Mouse (Mus musculus) thymus, adult 2 months (tissue): ENCODE data around the gene Arhgap21.

Experiments
- CTCF ChIP-seq: fragments of 200-500 bp; IDR thresholded peaks from 2 replicates; pipeline ENCODE4 v1.5.1; 2012; ENCODE audit warnings: mild to moderate bottlenecking, control low read depth, low read length, moderate library complexity, borderline replicate concordance; ENCODE audit not compliant: control insufficient read depth, poor library complexity, insufficient read depth; ENCODE audit errors: extremely low read depth
- POLR2A ChIP-seq: fragments of 200-500 bp; IDR thresholded peaks from 2 replicates; pipeline ENCODE4 v1.6.1; 2012; ENCODE audit warnings: mild to moderate bottlenecking, low read length, control low read depth, moderate library complexity; ENCODE audit not compliant: control insufficient read depth, poor library complexity, insufficient read depth; ENCODE audit errors: extremely low read depth

GRCm38 (mm10) chr2:20969201-20970200 is 820 bp upstream of the Arhgap21 start:
- TF ChIP-seq CTCF (no peak), POLR2A (peak; percentile 50; the same call in 1 of the 2 replicates)
